Mouse (Mus musculus) erythroblast, embryonic 14.5 days (primary cell): ENCODE results near the gene Prom2. TPM values are rescaled to one million over a fixed set of nuclear protein-coding genes. Genes with fewer than 3 reads are reported as not detected.

Source experiments
- H3K27me3 ChIP-seq: 2 replicates; pipeline ENCODE4 v1.6.1; 2012; ENCODE audit warnings: inconsistent platforms; ENCODE audit not compliant: control insufficient read depth
- H3K36me3 ChIP-seq: 2 replicates; pipeline ENCODE4 v1.6.1; 2012; ENCODE audit warnings: mild to moderate bottlenecking, inconsistent platforms; ENCODE audit not compliant: control insufficient read depth
- H3K4me1 ChIP-seq: 2 replicates; pipeline ENCODE4 v1.6.1; 2012; ENCODE audit warnings: inconsistent platforms; ENCODE audit not compliant: control insufficient read depth
- H3K4me3 ChIP-seq: replicated peaks from 2 replicates; pipeline ENCODE3; 2012; ENCODE audit warnings: moderate library complexity, mild to moderate bottlenecking, inconsistent platforms
- H3K9me3 ChIP-seq: 2 replicates; pipeline ENCODE4 v1.6.1; 2012; ENCODE audit warnings: low read length, inconsistent platforms, mixed read lengths; ENCODE audit not compliant: control insufficient read depth
- GATA1 ChIP-seq: IDR thresholded peaks from 2 replicates; pipeline ENCODE4 v1.6.1; 2012; ENCODE audit warnings: low read length, inconsistent platforms, mixed read lengths
- TAL1 ChIP-seq: IDR thresholded peaks from 3 replicates; pipeline ENCODE4 v1.6.1; 2012; ENCODE audit warnings: low read length, inconsistent platforms, mixed read lengths
- polyA plus RNA-seq: library from polyadenylated mRNA; stranded (reverse); fragments of >175 nt; gene quantifications from 2 replicates; pipeline ENCODE4 v1.2.3, GENCODE M21; 2012

The Prom2 gene
- polyA plus RNA-seq, 1 experiment = not detected

DNA sequence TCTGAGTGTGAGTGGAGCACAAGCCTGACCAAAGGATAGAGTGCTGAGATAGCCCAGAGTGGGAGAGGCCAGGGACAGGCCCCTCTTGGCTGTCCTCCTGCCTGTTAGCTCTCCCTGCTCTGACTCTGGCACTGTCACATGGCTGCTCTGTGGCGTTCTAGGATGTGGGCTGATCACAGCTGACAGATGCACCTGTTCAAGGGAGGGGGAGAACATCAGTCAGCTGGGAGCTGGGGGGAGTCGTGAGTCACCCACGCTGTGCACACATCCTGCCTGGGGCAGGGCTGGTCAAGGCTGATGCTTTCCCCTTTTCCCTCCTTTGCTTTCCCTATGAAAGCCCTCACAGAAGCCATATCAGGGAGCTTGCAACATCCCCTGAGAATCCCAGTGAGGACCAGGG lies 23.0 kb downstream of the Prom2 start:
- TF ChIP-seq TAL1 (no peak), GATA1 (no peak)
- Histone ChIP-seq H3K27me3 (peaks cover 16% of the 10 kb centered on the region), H3K9me3 (no peaks in the 10 kb centered on the region), H3K4me1 (no peaks in the 10 kb centered on the region), H3K4me3 (no peak overlapping the region), H3K36me3 (no peaks in the 10 kb centered on the region)

GRCm38 (mm10) chr2:127517081-127517480 lies 24.2 kb downstream of the Prom2 start:
- Histone ChIP-seq H3K36me3 (no peaks in the 10 kb centered on the region), H3K4me3 (no peak overlapping the region), H3K27me3 (peaks cover 13% of the 10 kb centered on the region), H3K4me1 (no peaks in the 10 kb centered on the region), H3K9me3 (no peaks in the 10 kb centered on the region)
- TF ChIP-seq TAL1 (no peak), GATA1 (no peak)

- Histone ChIP-seq H3K4me1 (no peaks in the 10 kb centered on the region), H3K36me3 (no peaks in the 10 kb centered on the region), H3K9me3 (no peaks in the 10 kb centered on the region), H3K27me3 (no peaks in the 10 kb centered on the region), H3K4me3 (no peak overlapping the region)
- TF ChIP-seq GATA1 (no peak), TAL1 (no peak)
Observed at GRCm38 (mm10) chr2:127514380-127515124, 26.7 kb downstream of the Prom2 start.

DNA sequence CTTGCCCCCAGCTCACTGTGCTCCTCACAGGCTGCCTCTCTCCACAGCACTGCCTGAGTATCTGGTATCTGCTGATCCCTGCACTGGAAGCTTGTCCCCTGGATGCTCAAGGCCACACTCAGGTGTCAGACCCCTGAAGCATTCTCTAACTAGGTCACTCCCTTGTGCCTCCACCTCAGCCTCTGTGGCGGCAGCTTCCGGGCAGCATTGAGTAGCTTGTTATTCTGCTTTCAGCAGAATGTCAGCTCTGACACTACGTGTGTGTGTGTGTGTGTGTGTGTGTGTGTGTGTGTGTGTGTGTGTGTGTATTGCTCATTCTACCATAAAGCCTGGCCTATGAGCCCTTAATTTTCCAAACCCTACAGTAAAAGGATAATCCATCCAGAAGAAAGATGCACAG lies 28.0 kb downstream of the Prom2 start:
- Histone ChIP-seq H3K4me3 (no peak overlapping the region), H3K9me3 (no peaks in the 10 kb centered on the region), H3K4me1 (no peaks in the 10 kb centered on the region), H3K36me3 (no peaks in the 10 kb centered on the region), H3K27me3 (no peaks in the 10 kb centered on the region)
- TF ChIP-seq GATA1 (no peak), TAL1 (no peak)

DNA sequence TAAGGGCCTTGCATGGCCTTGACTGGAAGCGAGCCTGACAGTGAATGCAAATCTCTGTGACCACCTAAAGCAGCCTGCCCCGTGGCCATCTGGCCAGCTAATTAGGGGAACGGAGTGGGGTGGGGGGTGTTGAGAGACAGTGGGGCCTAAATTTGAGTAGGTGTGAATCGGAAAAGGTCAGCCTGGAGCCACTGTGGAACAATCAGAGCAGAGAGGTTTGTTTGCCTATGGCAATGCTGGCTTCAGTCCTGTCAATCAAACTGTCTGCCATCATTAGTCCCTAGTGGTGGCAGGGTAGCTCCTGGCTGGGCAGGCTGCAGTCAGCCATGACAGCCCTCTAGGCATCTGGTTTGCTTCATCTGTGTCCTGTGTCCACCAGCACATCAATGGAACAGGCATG lies 29.8 kb downstream of the Prom2 start:
- no peaks in the 10 kb centered on the region for H3K9me3 ChIP-seq
- no peaks in the 10 kb centered on the region for H3K4me1 ChIP-seq
- no peaks in the 10 kb centered on the region; the same call in 1 of the 2 replicates for H3K27me3 ChIP-seq
- no peak for TF ChIP-seq TAL1
- no peak for TF ChIP-seq GATA1
- no peak overlapping the region for H3K4me3 ChIP-seq
- no peaks in the 10 kb centered on the region for H3K36me3 ChIP-seq

GRCm38 (mm10) chr2:127507967-127508660 lies 33.2 kb downstream of the Prom2 start:
- no peaks in the 10 kb centered on the region for H3K36me3 ChIP-seq
- H3K4me3 ChIP-seq = no peak overlapping the region
- peaks cover 4% of the 10 kb centered on the region for H3K27me3 ChIP-seq
- TF ChIP-seq GATA1 (no peak), TAL1 (no peak)
- no peaks in the 10 kb centered on the region for H3K4me1 ChIP-seq
- no peaks in the 10 kb centered on the region for H3K9me3 ChIP-seq

- H3K9me3 ChIP-seq = no peaks in the 10 kb centered on the region
- no peak for TF ChIP-seq GATA1
- no peak for TF ChIP-seq TAL1
- H3K27me3 ChIP-seq = peaks cover 4% of the 10 kb centered on the region
- H3K4me1 ChIP-seq = no peaks in the 10 kb centered on the region
- H3K4me3 ChIP-seq = no peak overlapping the region
- no peaks in the 10 kb centered on the region for H3K36me3 ChIP-seq
Observed at GRCm38 (mm10) chr2:127507077-127507774, 34.0 kb downstream of the Prom2 start.

DNA sequence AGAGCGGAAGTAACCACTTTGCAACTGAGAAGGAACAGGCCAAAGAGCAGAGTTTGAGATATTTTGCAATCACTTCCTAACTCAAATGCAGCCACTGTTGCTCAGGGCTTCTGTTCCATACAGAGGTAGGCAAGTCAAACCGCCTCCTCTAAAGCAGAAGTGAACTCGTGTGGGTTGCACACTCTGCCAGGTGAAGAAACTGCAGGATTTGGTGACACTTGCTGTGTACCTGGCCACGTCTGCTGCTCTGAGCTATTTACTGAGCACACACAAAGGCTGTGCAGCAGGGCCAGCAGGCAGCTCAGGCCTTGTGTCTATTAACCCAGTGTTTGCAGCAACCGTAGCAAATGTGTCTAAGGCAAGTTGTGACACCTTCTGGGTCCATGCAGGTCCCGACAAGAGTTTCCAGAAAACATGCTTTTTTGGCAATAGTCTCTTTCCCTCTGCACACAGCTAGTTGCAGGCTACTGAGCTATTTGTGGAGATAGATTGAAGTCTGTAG lies 35.1 kb downstream of the Prom2 start:
- Histone ChIP-seq H3K27me3 (peaks cover 4% of the 10 kb centered on the region), H3K36me3 (no peaks in the 10 kb centered on the region)

GRCm38 (mm10) chr2:127505196-127505595 lies 36.1 kb downstream of the Prom2 start:
- H3K9me3 ChIP-seq = no peaks in the 10 kb centered on the region
- H3K27me3 ChIP-seq = peaks cover 4% of the 10 kb centered on the region
- H3K4me1 ChIP-seq = no peaks in the 10 kb centered on the region
- TF ChIP-seq GATA1 (no peak), TAL1 (no peak)
- H3K36me3 ChIP-seq = no peaks in the 10 kb centered on the region
- H3K4me3 ChIP-seq = no peak overlapping the region

More for the DNA sequence above, 35.1 kb downstream of the Prom2 start:
- no peak for TF ChIP-seq TAL1
- TF ChIP-seq GATA1 = no peak
- Histone ChIP-seq H3K4me1 (no peaks in the 10 kb centered on the region), H3K9me3 (no peaks in the 10 kb centered on the region), H3K4me3 (no peak overlapping the region)
